In the genomic region with DNA sequence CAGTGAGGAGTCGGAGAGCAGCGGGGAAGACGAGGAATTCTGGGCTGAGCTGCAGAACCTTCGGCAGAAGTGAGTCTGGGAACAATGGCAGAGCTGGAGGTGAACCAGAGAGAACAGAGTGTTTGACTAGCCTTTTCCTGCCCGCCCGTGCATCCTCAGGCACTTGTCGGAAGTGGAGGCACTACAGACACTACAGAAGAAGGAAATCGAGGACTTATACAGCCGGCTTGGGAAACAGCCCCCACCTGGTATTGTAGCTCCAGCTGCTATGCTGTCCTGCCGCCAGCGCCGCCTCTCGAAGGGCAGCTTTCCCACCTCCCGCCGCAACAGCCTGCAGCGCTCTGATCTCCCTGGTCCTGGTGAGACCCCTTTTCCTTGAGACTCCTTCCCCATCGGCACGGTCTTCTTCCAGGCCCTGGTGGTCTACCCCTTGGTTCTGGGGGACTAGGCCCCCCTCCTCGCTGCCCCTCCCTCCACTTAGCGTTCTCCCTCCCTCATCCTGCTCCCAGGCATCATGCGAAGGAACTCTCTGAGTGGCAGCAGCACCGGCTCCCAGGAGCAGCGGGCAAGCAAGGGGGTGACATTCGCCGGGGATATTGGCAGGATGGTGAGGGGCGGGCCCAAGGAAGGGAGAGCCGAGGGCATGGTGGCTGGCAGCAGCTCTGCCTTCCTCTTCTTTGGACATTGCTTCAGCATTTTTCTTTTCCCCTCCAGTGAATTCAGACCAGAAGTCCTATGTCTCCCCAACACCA, we compare ENCODE assay signal across 8 mouse cellular contexts. TPM values are rescaled to one million over a fixed set of nuclear protein-coding genes. Genes with fewer than 3 reads are reported as not detected.
A peak's percentile ranks its signal among the peaks of the same experiment; 100 is the strongest.
DNase-seq lines count a peak whose midpoint lies in the region; ATAC-seq and TF ChIP-seq lines count a peak whose summit lies in the region.
"Had no signal": no experiment of that assay in that cellular context is flagged by ENCODE, and none has a peak within 500 bp of the region (broad histone marks: within the 10 kb centered on the region; RNA-seq: fewer than 3 reads in every experiment).

No protein-coding gene starts in this region.

- no peak overlapping the region for H3K4me3 ChIP-seq in layer of hippocampus, adult 2 months
- no peak overlapping the region for H3K4me3 ChIP-seq in embryonic facial prominence, embryonic 14.5 days (ENCODE audit: low read depth, low read length)
- H3K4me3 ChIP-seq in intestine, embryonic 16.5 days (ENCODE audit: low read length), result peak overlapping the region; percentile 63
- H3K4me3 ChIP-seq in neural tube, embryonic 14.5 days (ENCODE audit: low read depth, low read length), result peak overlapping the region; percentile 3; the same call in 1 of the 2 replicates
- no peak overlapping the region for H3K4me3 ChIP-seq in left cerebral cortex, adult 2 months

- no peak for TF ChIP-seq CTCF in layer of hippocampus, adult 2 months (conservative IDR thresholded peaks at IDR 0.05)
- no peak for TF ChIP-seq CTCF in left cerebral cortex, adult 2 months (IDR thresholded peaks at IDR 0.05)

- peaks cover 5% of the 10 kb centered on the region; the same call in 1 of the 2 replicates for H3K27me3 ChIP-seq in embryonic facial prominence, embryonic 14.5 days (replicated peaks; ENCODE audit: control insufficient read depth, insufficient read depth, low read length)
- no peaks in the 10 kb centered on the region for H3K27me3 ChIP-seq in intestine, embryonic 16.5 days (replicated peaks; ENCODE audit: control insufficient read depth, insufficient read depth, low read length)
- H3K27me3 ChIP-seq in neural tube, embryonic 14.5 days (ENCODE audit: control insufficient read depth, insufficient read depth, low read length), result no peaks in the 10 kb centered on the region

- ATAC-seq in embryonic facial prominence, embryonic 14.5 days (ENCODE audit: low read depth), result no peak
- ATAC-seq in intestine, embryonic 16.5 days, result no peak
- no peak for ATAC-seq in neural tube, embryonic 14.5 days (ENCODE audit: low read depth)

- no peak overlapping the region for H3K4me2 ChIP-seq in embryonic facial prominence, embryonic 14.5 days (ENCODE audit: low read depth, low read length)
- peak overlapping the region; percentile 82 for H3K4me2 ChIP-seq in intestine, embryonic 16.5 days (ENCODE audit: low read depth, low read length)
- H3K4me2 ChIP-seq in neural tube, embryonic 14.5 days (ENCODE audit: low read depth, low read length), result no peak overlapping the region; the same call in 1 of the 2 replicates

- H3K36me3 ChIP-seq in embryonic facial prominence, embryonic 14.5 days (ENCODE audit: control insufficient read depth, insufficient read depth, low read length), result peaks cover 6% of the 10 kb centered on the region; the same call in 1 of the 2 replicates
- no peaks in the 10 kb centered on the region for H3K36me3 ChIP-seq in intestine, embryonic 16.5 days (ENCODE audit: control insufficient read depth, insufficient read depth, low read length)
- H3K36me3 ChIP-seq in neural tube, embryonic 14.5 days (ENCODE audit: control insufficient read depth, insufficient read depth, low read length), result no peaks in the 10 kb centered on the region

- 26% methylated on average over 20 of the region's 27 CpGs for WGBS in embryonic facial prominence, embryonic 14.5 days
- 44% methylated on average over 26 of the region's 27 CpGs for WGBS in intestine, embryonic 16.5 days
- 26% methylated on average over 27 of the region's 27 CpGs for WGBS in neural tube, embryonic 14.5 days

- peaks cover 14% of the 10 kb centered on the region for H3K4me1 ChIP-seq in embryonic facial prominence, embryonic 14.5 days (ENCODE audit: control insufficient read depth, insufficient read depth, low read length)
- peaks cover 29% of the 10 kb centered on the region for H3K4me1 ChIP-seq in intestine, embryonic 16.5 days (ENCODE audit: control insufficient read depth, insufficient read depth, low read length)
- H3K4me1 ChIP-seq in neural tube, embryonic 14.5 days (ENCODE audit: control insufficient read depth, insufficient read depth, low read length), result peaks cover 17% of the 10 kb centered on the region

- intact Hi-C loops in left cerebral cortex, adult 2 months (cut with DNase I), result loop anchor here (2.0 kb wide), 1 partner anchor 14 kb away; no protein-coding TSS in a partner anchor

- H3K9ac ChIP-seq in embryonic facial prominence, embryonic 14.5 days (ENCODE audit: low read depth, low read length), result 0 out of 2 replicates have a peak overlapping the region, but pooled peaks have one; percentile 3
- peak overlapping the region; percentile 68 for H3K9ac ChIP-seq in intestine, embryonic 16.5 days (ENCODE audit: low read depth, low read length)
- H3K9ac ChIP-seq in neural tube, embryonic 14.5 days (replicated peaks; ENCODE audit: low read depth, low read length), result no peak overlapping the region

- no peaks in the 10 kb centered on the region for H3K9me3 ChIP-seq in embryonic facial prominence, embryonic 14.5 days (ENCODE audit: control insufficient read depth, low read length)
- no peaks in the 10 kb centered on the region for H3K9me3 ChIP-seq in intestine, embryonic 16.5 days (ENCODE audit: control insufficient read depth, low read length)
- no peaks in the 10 kb centered on the region for H3K9me3 ChIP-seq in neural tube, embryonic 14.5 days (ENCODE audit: control insufficient read depth, low read length)

- no peak for DNase-seq in layer of hippocampus, adult 2 months (ENCODE audit: low spot score in 2 of 2)
- DNase-seq in layer of hippocampus, adult 9-10 months (ENCODE audit: low spot score), result no peak
- no peak for DNase-seq in embryonic facial prominence, embryonic 14.5 days (ENCODE audit: low spot score)
- no peak for DNase-seq in left cerebral cortex, adult 2 months (ENCODE audit: extremely low spot score in 1 of 2, low spot score in 2 of 2)
- no peak for DNase-seq in adrenal gland, postnatal 25 days
- DNase-seq: embryo, embryonic 11 days had no signal

- H3K27ac ChIP-seq in layer of hippocampus, adult 2 months, result peak overlapping the region; percentile 7; the same call in 1 of the 2 replicates
- no peak overlapping the region for H3K27ac ChIP-seq in embryonic facial prominence, embryonic 14.5 days (replicated peaks; ENCODE audit: low read depth, low read length)
- H3K27ac ChIP-seq in intestine, embryonic 16.5 days (ENCODE audit: low read length), result peak overlapping the region; percentile 84
- H3K27ac ChIP-seq in neural tube, embryonic 14.5 days (ENCODE audit: low read depth, low read length), result no peak overlapping the region
- no peak overlapping the region for H3K27ac ChIP-seq in left cerebral cortex, adult 2 months

RNA-seq across cellular contexts. Expression of a gene that starts 2.3 kb away (rescaled TPM):
- under 1 TPM; 0.29 to 0.56 TPM for total RNA-seq in layer of hippocampus, adult 2 months (2021)
- 0.90 and 1.6 TPM in 2 replicates for polyA plus RNA-seq in embryonic facial prominence, embryonic 14.5 days (2014; fragmentation: Nextera tagmentation; extraction: Ambion mirVana)
- polyA plus RNA-seq in intestine, embryonic 16.5 days (2015; fragmentation: Nextera tagmentation; extraction: Ambion mirVana), result 0.84 and 1.0 TPM in 2 replicates
- 0.75 and 0.86 TPM in 2 replicates for polyA plus RNA-seq in neural tube, embryonic 14.5 days (2014; fragmentation: Nextera tagmentation; extraction: Ambion mirVana)
- under 1 TPM; 0.44 to 0.81 TPM for total RNA-seq in left cerebral cortex, adult 2 months (2021)
- total RNA-seq in adrenal gland, postnatal 25 days (2021), result 0.67 and 0.73 TPM in 2 replicates

RNA-seq across cellular contexts. Expression of a gene that starts 2.4 kb away (rescaled TPM):
- total RNA-seq in layer of hippocampus, adult 2 months (2021), result 100 to 1,000 TPM in 1 of 2 experiments, 10 to 100 TPM in 1; 95.5 to 108 TPM
- polyA plus RNA-seq in embryonic facial prominence, embryonic 14.5 days (2014; fragmentation: Nextera tagmentation; extraction: Ambion mirVana), result 180 and 181 TPM in 2 replicates
- 258 and 278 TPM in 2 replicates for polyA plus RNA-seq in intestine, embryonic 16.5 days (2015; fragmentation: Nextera tagmentation; extraction: Ambion mirVana)
- polyA plus RNA-seq in neural tube, embryonic 14.5 days (2014; fragmentation: Nextera tagmentation; extraction: Ambion mirVana), result 242 and 258 TPM in 2 replicates
- total RNA-seq in left cerebral cortex, adult 2 months (2021), result 10 to 100 TPM; 97.5 to 98.4 TPM
- total RNA-seq in adrenal gland, postnatal 25 days (2021), result 67.9 and 74.9 TPM in 2 replicates

RNA-seq across cellular contexts. Expression of a gene that starts 16.1 kb away (rescaled TPM):
- 10 to 100 TPM; 11.3 to 11.4 TPM for total RNA-seq in layer of hippocampus, adult 2 months (2021)
- 10.7 and 11.9 TPM in 2 replicates for polyA plus RNA-seq in embryonic facial prominence, embryonic 14.5 days (2014; fragmentation: Nextera tagmentation; extraction: Ambion mirVana)
- polyA plus RNA-seq in intestine, embryonic 16.5 days (2015; fragmentation: Nextera tagmentation; extraction: Ambion mirVana), result 10.2 and 10.8 TPM in 2 replicates
- polyA plus RNA-seq in neural tube, embryonic 14.5 days (2014; fragmentation: Nextera tagmentation; extraction: Ambion mirVana), result 4.2 and 5.9 TPM in 2 replicates
- total RNA-seq in left cerebral cortex, adult 2 months (2021), result 1 to 10 TPM; 4.5 to 8.0 TPM
- total RNA-seq in adrenal gland, postnatal 25 days (2021), result 1.7 and 2.6 TPM in 2 replicates

RNA-seq across cellular contexts. Expression of a gene that starts 23.0 kb away (rescaled TPM):
- 10 to 100 TPM; 68.8 to 69.4 TPM for total RNA-seq in layer of hippocampus, adult 2 months (2021)
- polyA plus RNA-seq in embryonic facial prominence, embryonic 14.5 days (2014; fragmentation: Nextera tagmentation; extraction: Ambion mirVana), result 111 and 116 TPM in 2 replicates
- polyA plus RNA-seq in intestine, embryonic 16.5 days (2015; fragmentation: Nextera tagmentation; extraction: Ambion mirVana), result 152 and 155 TPM in 2 replicates
- polyA plus RNA-seq in neural tube, embryonic 14.5 days (2014; fragmentation: Nextera tagmentation; extraction: Ambion mirVana), result 121 and 134 TPM in 2 replicates
- 10 to 100 TPM; 59.3 to 61.0 TPM for total RNA-seq in left cerebral cortex, adult 2 months (2021)
- 112 and 116 TPM in 2 replicates for total RNA-seq in adrenal gland, postnatal 25 days (2021)

RNA-seq across cellular contexts. Expression of a gene that starts 25.6 kb away (rescaled TPM):
- 100 to 1,000 TPM; 219 to 223 TPM for total RNA-seq in layer of hippocampus, adult 2 months (2021)
- polyA plus RNA-seq in embryonic facial prominence, embryonic 14.5 days (2014; fragmentation: Nextera tagmentation; extraction: Ambion mirVana), result 134 and 139 TPM in 2 replicates
- polyA plus RNA-seq in intestine, embryonic 16.5 days (2015; fragmentation: Nextera tagmentation; extraction: Ambion mirVana), result 136 and 145 TPM in 2 replicates
- polyA plus RNA-seq in neural tube, embryonic 14.5 days (2014; fragmentation: Nextera tagmentation; extraction: Ambion mirVana), result 178 and 182 TPM in 2 replicates
- total RNA-seq in left cerebral cortex, adult 2 months (2021), result 100 to 1,000 TPM; 210 to 218 TPM
- 117 and 159 TPM in 2 replicates for total RNA-seq in adrenal gland, postnatal 25 days (2021)

Comparison
In these comparisons a context has a peak if more than half of its experiments do, and no peak if none do; other contexts are left out.
1. H3K27ac ChIP-seq: peak in layer of hippocampus, adult 2 months (single experiment) and intestine, embryonic 16.5 days (single experiment); none in embryonic facial prominence, embryonic 14.5 days (single experiment), neural tube, embryonic 14.5 days (single experiment) and left cerebral cortex, adult 2 months (single experiment).
2. H3K4me3 ChIP-seq: peak in intestine, embryonic 16.5 days (single experiment) and neural tube, embryonic 14.5 days (single experiment); none in layer of hippocampus, adult 2 months (single experiment), embryonic facial prominence, embryonic 14.5 days (single experiment) and left cerebral cortex, adult 2 months (single experiment).